Mouse (Mus musculus): Measurements from ENCODE around the gene Gm21905. TPM values are rescaled to one million over a fixed set of nuclear protein-coding genes. Genes with fewer than 3 reads are reported as not detected.

Gene Gm21905
- not detected in 2 replicates for total RNA-seq (2012; rRNA removed)

- H3K9ac ChIP-seq (ENCODE audit: insufficient read depth, low read depth, low read length, poor library complexity, severe bottlenecking): no peak within 1 kb of the TSS
- H3K9me3 ChIP-seq (ENCODE audit: control insufficient read depth, insufficient read depth, low read depth, low read length): no peaks in the 10 kb centered on the region
- in situ Hi-C loops (cut with MboI; ENCODE audit: low sequenced_read_pairs in 2 of 2, unreplicated experiment in 2 of 2): no loop called here
- no peaks in the 10 kb centered on the region for H3K4me1 ChIP-seq (ENCODE audit: control insufficient read depth in 2 of 2, insufficient read depth in 2 of 2, low read length in 2 of 2, poor library complexity in 1 of 2)
- H3K36me3 ChIP-seq (ENCODE audit: control insufficient read depth, insufficient read depth, low read length, poor library complexity, severe bottlenecking): no peaks in the 10 kb centered on the region
- TF ChIP-seq HCFC1 (IDR thresholded peaks at IDR 0.05; ENCODE audit: borderline replicate concordance, insufficient read depth, low read length) (no peak), ZNF384 (IDR thresholded peaks at IDR 0.05; ENCODE audit: low read depth, low read length) (no peak), ZC3H11A (IDR thresholded peaks at IDR 0.05; ENCODE audit: borderline replicate concordance, low read depth, low read length) (no peak), CHD2 (IDR thresholded peaks at IDR 0.05; ENCODE audit: low read depth, low read length) (no peak), MAFK (IDR thresholded peaks at IDR 0.05; ENCODE audit: insufficient read depth, low read depth, low read length) (no peak)
- H3K4me3 ChIP-seq (ENCODE audit: insufficient read depth in 1 of 2, low read depth in 1 of 2, low read length in 2 of 2, poor library complexity in 1 of 2, severe bottlenecking in 1 of 2): no peak within 1 kb of the TSS
- no peak for DNase-seq (ENCODE audit: low read depth, low spot score)
- H3K27ac ChIP-seq (ENCODE audit: insufficient read depth, low read depth, low read length, poor library complexity, severe bottlenecking): no peak within 1 kb of the TSS
These were observed at the start of gene Gm21905 for GRCm38 (mm10) chr5:67946321-67946720. Gene Gm21905, minus strand, starts transcription at chr5:67946421.

DNA sequence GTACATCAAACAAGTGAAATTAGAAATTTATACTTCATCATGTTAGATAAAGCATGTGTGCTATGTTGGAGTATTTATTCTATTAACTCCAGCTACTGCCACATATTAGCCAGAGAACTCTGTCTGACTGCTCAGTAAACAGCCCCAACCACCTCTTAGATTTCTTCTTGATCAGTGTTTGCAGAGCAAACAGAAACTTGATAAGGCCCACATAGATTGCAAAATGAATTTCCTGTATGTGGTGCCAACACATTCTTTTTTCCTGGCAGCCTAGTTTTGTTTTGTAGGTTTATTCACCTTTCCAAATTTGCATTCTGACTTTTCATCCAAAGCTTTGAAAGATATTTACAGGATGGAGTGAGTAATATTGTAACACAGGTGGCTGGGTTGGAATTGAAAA, 44.2 kb upstream of the Gm21905 start:
- no peak overlapping the region for H3K9ac ChIP-seq (ENCODE audit: insufficient read depth, low read depth, low read length, poor library complexity, severe bottlenecking)
- DNase-seq (ENCODE audit: low read depth, low spot score): no peak
- TF ChIP-seq HCFC1 (IDR thresholded peaks at IDR 0.05; ENCODE audit: borderline replicate concordance, insufficient read depth, low read length): no peak
- TF ChIP-seq CHD2 (IDR thresholded peaks at IDR 0.05; ENCODE audit: low read depth, low read length): no peak
- no peak for TF ChIP-seq ZC3H11A (IDR thresholded peaks at IDR 0.05; ENCODE audit: borderline replicate concordance, low read depth, low read length)
- TF ChIP-seq MAFK (IDR thresholded peaks at IDR 0.05; ENCODE audit: insufficient read depth, low read depth, low read length): no peak
- TF ChIP-seq ZNF384 (IDR thresholded peaks at IDR 0.05; ENCODE audit: low read depth, low read length): no peak
- H3K9me3 ChIP-seq (ENCODE audit: control insufficient read depth, insufficient read depth, low read depth, low read length): no peaks in the 10 kb centered on the region
- no peak overlapping the region for H3K27ac ChIP-seq (ENCODE audit: insufficient read depth, low read depth, low read length, poor library complexity, severe bottlenecking)
- in situ Hi-C loops (cut with MboI; ENCODE audit: low sequenced_read_pairs in 2 of 2, unreplicated experiment in 2 of 2): no loop called here
- H3K4me1 ChIP-seq (ENCODE audit: control insufficient read depth in 2 of 2, insufficient read depth in 2 of 2, low read length in 2 of 2, poor library complexity in 1 of 2): no peaks in the 10 kb centered on the region
- no peak overlapping the region for H3K4me3 ChIP-seq (ENCODE audit: insufficient read depth in 1 of 2, low read depth in 1 of 2, low read length in 2 of 2, poor library complexity in 1 of 2, severe bottlenecking in 1 of 2)
- H3K36me3 ChIP-seq (ENCODE audit: control insufficient read depth, insufficient read depth, low read length, poor library complexity, severe bottlenecking): no peaks in the 10 kb centered on the region

DNA sequence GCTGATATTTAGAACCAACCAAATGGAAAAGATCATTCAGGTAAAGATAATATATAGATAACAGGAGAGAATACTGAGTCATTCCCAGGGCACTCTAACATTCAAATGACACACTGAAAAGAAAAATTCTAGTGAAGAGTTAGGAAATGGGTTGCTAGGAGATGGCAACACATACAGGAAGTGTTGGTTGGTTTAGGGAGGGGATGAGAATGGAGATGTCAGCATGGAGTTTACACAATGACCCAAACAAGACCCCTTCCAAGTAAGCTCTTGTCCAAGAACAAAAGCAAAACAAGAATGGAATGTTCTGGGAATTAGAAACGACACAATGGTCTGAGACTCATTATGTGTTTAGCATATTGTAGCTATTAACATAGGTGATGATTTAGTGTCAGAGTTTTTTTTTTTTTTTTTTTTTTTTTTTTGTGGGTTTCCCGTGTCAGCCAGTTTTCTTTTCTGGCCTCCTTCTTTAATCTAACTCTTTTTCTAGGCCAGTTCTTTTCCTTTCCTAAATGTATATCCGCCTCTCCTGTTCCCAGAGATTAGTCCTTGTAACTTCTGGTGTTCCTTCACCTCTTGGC, 35.8 kb upstream of the Gm21905 start:
- Histone ChIP-seq H3K9ac (ENCODE audit: insufficient read depth, low read depth, low read length, poor library complexity, severe bottlenecking) (no peak overlapping the region), H3K4me3 (ENCODE audit: insufficient read depth in 1 of 2, low read depth in 1 of 2, low read length in 2 of 2, poor library complexity in 1 of 2, severe bottlenecking in 1 of 2) (no peak overlapping the region), H3K36me3 (ENCODE audit: control insufficient read depth, insufficient read depth, low read length, poor library complexity, severe bottlenecking) (no peaks in the 10 kb centered on the region), H3K9me3 (ENCODE audit: control insufficient read depth, insufficient read depth, low read depth, low read length) (no peaks in the 10 kb centered on the region), H3K27ac (ENCODE audit: insufficient read depth, low read depth, low read length, poor library complexity, severe bottlenecking) (no peak overlapping the region), H3K4me1 (ENCODE audit: control insufficient read depth in 2 of 2, insufficient read depth in 2 of 2, low read length in 2 of 2, poor library complexity in 1 of 2) (no peaks in the 10 kb centered on the region)
- DNase-seq (ENCODE audit: low read depth, low spot score): no peak
- in situ Hi-C loops (cut with MboI; ENCODE audit: low sequenced_read_pairs in 2 of 2, unreplicated experiment in 2 of 2): no loop called here
- no peak for TF ChIP-seq ZC3H11A (IDR thresholded peaks at IDR 0.05; ENCODE audit: borderline replicate concordance, low read depth, low read length)
- TF ChIP-seq ZNF384 (IDR thresholded peaks at IDR 0.05; ENCODE audit: low read depth, low read length): peak; percentile 69; the same call in 1 of the 2 replicates
- TF ChIP-seq HCFC1 (IDR thresholded peaks at IDR 0.05; ENCODE audit: borderline replicate concordance, insufficient read depth, low read length): no peak

- H3K4me3 ChIP-seq (ENCODE audit: insufficient read depth in 1 of 2, low read depth in 1 of 2, low read length in 2 of 2, poor library complexity in 1 of 2, severe bottlenecking in 1 of 2): no peak overlapping the region
- H3K9me3 ChIP-seq (ENCODE audit: control insufficient read depth, insufficient read depth, low read depth, low read length): no peaks in the 10 kb centered on the region
- TF ChIP-seq ZC3H11A (IDR thresholded peaks at IDR 0.05; ENCODE audit: borderline replicate concordance, low read depth, low read length) (no peak), HCFC1 (IDR thresholded peaks at IDR 0.05; ENCODE audit: borderline replicate concordance, insufficient read depth, low read length) (no peak)
- no peak overlapping the region for H3K9ac ChIP-seq (ENCODE audit: insufficient read depth, low read depth, low read length, poor library complexity, severe bottlenecking)
- in situ Hi-C loops (cut with MboI; ENCODE audit: low sequenced_read_pairs in 2 of 2, unreplicated experiment in 2 of 2): no loop called here
- H3K4me1 ChIP-seq (ENCODE audit: control insufficient read depth in 2 of 2, insufficient read depth in 2 of 2, low read length in 2 of 2, poor library complexity in 1 of 2): no peaks in the 10 kb centered on the region
- H3K27ac ChIP-seq (ENCODE audit: insufficient read depth, low read depth, low read length, poor library complexity, severe bottlenecking): no peak overlapping the region
- no peak for DNase-seq (ENCODE audit: low read depth, low spot score)
- no peaks in the 10 kb centered on the region for H3K36me3 ChIP-seq (ENCODE audit: control insufficient read depth, insufficient read depth, low read length, poor library complexity, severe bottlenecking)
These were observed 23.3 kb upstream of the Gm21905 start for GRCm38 (mm10) chr5:67969536-67969935.

Measured in ES-E14 (cell line).